Mouse (Mus musculus): ENCODE results near the gene 3110001I22Rik. TPM values are rescaled to one million over a fixed set of nuclear protein-coding genes. Genes with fewer than 3 reads are reported as not detected.

The 3110001I22Rik gene
- total RNA-seq, 1 experiment from 2014 or later, result 5.6 TPM

DNA sequence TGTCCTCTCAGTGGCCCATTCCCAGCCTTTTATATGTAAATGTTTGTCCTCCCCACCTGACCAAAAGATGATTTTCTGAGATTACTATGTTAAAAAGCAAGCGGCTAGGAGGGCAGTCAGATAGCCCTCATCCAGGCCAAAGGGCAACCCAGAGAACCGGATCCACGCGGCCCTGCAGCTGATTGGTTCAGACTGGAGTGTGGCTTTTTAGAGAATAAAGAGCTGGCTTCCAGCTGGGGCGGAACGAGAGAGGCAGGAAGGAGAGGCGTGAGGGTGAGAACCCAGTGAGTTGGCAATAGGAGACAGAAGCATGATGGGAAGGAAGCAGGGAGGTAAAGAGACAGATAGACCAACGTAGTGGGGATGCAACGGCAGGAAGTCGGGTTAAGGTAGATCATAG is 51.2 kb downstream of the 3110001I22Rik start:
- no peak for DNase-seq

DNA sequence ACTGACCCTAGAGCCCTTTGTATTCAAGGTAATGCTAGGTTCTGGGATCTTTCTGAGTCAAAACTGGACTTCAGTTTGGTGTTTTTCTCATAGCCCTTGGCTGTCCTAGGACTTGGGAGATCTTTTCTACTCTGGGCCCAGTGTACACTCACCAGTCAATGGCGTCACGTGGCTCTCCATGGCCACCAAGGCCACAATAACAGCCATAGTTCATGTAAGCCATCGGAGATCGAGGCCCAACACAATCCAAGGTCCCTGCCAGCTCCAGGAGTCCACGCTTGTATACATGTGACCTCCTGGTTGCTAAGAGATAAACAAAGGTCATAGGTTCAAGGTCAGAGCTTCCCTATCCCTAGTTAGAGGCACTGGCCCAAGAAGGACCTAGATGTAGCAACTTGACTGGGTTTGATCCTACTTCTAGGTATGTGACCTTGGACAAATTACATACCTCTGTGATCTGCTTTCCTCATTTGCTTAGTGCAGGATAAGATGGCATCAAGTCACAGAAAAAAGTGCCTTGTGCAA is 56.1 kb downstream of the 3110001I22Rik start:
- peak; percentile 34 for DNase-seq

Other genes with a start within 250 kb of the 3110001I22Rik start
- 36.5 and 47.5 TPM in 2 replicates for gene Parn, start 3.8 kb upstream of the 3110001I22Rik start, total RNA-seq (2021)
- gene Bfar, start 71 bp upstream of the 3110001I22Rik start, total RNA-seq (2021), result 52.8 and 60.4 TPM in 2 replicates
- not detected in 2 replicates for gene Pla2g10, start 59.1 kb downstream of the 3110001I22Rik start, total RNA-seq (2021)
- 48.6 and 50.0 TPM in 2 replicates for gene Rrn3, start 108.8 kb downstream of the 3110001I22Rik start, total RNA-seq (2021)
- gene Ntan1, start 146.9 kb downstream of the 3110001I22Rik start, total RNA-seq (2021), result 49.6 TPM in 2 replicates
- gene Pdxdc1, start 231.2 kb downstream of the 3110001I22Rik start, total RNA-seq (2021), result 84.2 and 86.3 TPM in 2 replicates
- 6.8 and 13.1 TPM in 2 replicates for gene Mpv17l, start 231.2 kb downstream of the 3110001I22Rik start, total RNA-seq (2021)